Mouse (Mus musculus): ENCODE data around the gene Zfp316. TPM values are rescaled to one million over a fixed set of nuclear protein-coding genes. Genes with fewer than 3 reads are reported as not detected.

Zfp316 gene
- total RNA-seq, 2 experiments from 2014 or later: 3.2 to 3.6 TPM

GRCm38 (mm10) chr5:143272108-143272507 is 2.3 kb upstream of the Zfp316 start:
- H3K4me3 ChIP-seq: no peak overlapping the region
- TF ChIP-seq CTCF (IDR thresholded peaks at IDR 0.05): no peak
- DNase-seq: no peak
- intact Hi-C loops (cut with DNase I): no loop called here
- no peak overlapping the region for H3K27ac ChIP-seq

DNA sequence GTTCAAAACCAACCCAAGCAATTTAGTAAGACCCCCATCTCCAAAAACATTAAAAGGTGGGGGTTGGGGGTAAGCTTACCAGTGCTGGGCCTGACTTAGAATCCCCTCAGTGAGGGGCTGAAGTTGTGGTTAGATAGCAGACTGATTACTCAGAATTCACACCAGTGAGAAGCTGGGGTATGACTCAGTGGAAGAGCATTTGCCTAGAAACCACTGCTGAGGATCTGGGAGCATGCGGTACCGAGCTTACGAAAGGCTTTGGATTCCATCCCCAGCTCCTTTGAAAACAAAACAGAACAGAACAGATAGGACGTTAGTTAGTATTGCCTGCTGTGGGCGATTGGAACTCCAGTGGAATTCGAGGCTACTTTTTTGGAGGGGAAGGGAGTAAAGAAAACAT is 1.8 kb upstream of the Zfp316 start:
- TF ChIP-seq CTCF (IDR thresholded peaks at IDR 0.05): no peak
- H3K27ac ChIP-seq: no peak overlapping the region
- no peak overlapping the region for H3K4me3 ChIP-seq
- DNase-seq: no peak
- intact Hi-C loops (cut with DNase I): no loop called here

- DNase-seq: no peak
- intact Hi-C loops (cut with DNase I): loop anchor here (1.0 kb wide), 1 partner anchor 36 kb away; no protein-coding TSS in a partner anchor
- H3K27ac ChIP-seq: peak overlapping the region; percentile 87
Observed at GRCm38 (mm10) chr5:143270151-143270519, 313 bp upstream of the Zfp316 start.

GRCm38 (mm10) chr5:143268985-143269362 is 848 bp downstream of the Zfp316 start:
- Histone ChIP-seq H3K4me3 (peak overlapping the region; percentile 95), H3K27ac (peak overlapping the region; percentile 87)
- intact Hi-C loops (cut with DNase I): no loop called here
- TF ChIP-seq CTCF (IDR thresholded peaks at IDR 0.05): no peak
- no peak for DNase-seq

More at GRCm38 (mm10) chr5:143270151-143270519, 313 bp upstream of the Zfp316 start:
- peak overlapping the region; percentile 95 for H3K4me3 ChIP-seq
- TF ChIP-seq CTCF (IDR thresholded peaks at IDR 0.05): no peak

DNA sequence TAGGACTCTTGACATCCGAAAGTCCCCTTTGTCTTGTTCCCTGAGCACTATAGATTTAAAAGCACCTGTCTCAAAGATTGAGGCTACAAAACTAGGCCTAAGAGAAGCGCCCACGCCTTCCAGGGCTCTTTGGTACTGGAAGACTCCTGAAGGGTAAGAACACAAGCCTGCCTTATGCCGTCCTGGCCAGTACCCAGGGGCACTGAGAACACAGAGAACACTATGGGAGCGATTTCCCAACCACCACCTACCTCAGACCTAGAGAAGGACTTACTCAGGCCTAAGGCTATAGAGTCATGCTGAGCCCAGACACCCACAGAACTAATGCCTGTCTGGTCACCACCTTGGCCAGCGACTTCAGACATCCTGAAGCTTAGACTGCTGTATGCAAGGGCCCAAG is 3.0 kb downstream of the Zfp316 start:
- Histone ChIP-seq H3K27ac (no peak overlapping the region), H3K4me3 (no peak overlapping the region)
- no peak for DNase-seq
- intact Hi-C loops (cut with DNase I): no loop called here
- no peak for TF ChIP-seq CTCF (IDR thresholded peaks at IDR 0.05)

DNA sequence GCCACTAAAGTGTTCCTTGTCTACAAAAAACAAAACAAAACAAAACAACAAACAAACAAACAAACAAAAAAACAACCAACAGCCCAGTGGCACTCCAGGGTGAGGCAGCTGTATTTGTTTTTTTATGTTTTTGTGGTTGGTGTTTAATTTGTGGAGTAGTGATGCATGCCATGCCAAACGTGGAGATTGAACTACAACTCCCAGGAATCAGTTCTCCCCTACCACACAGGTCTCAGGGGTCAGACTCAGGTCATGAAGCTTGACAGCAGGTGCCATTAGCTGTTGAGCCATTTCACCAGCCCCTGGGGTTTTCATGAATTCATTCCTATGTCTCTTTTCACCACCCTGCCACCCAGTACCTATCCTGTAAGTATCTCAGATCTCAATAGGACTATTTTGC is 4.4 kb downstream of the Zfp316 start:
- TF ChIP-seq CTCF (IDR thresholded peaks at IDR 0.05): no peak
- Histone ChIP-seq H3K27ac (no peak overlapping the region), H3K4me3 (no peak overlapping the region)
- intact Hi-C loops (cut with DNase I): no loop called here
- DNase-seq: no peak

DNA sequence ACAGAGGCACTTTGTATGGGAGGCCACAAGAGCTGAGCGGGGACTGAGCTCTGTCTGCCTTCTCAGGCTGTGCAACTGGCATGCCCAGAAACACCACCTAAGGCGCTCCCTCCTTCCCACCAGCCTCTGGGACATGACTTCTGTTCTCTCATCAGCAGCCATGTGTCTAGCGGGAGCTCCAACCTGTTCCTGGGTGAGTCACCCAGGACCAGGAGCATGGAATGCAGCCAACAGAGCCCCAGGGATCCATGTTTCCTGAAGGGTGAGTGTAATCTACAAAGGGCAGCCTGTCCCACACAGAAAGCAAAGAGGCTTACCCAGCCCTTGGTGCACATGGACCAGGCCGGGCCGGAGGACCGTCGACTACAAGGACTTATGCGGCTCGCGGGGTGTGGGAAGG is 5.1 kb downstream of the Zfp316 start:
- TF ChIP-seq CTCF (IDR thresholded peaks at IDR 0.05): no peak
- DNase-seq: no peak
- Histone ChIP-seq H3K4me3 (no peak overlapping the region), H3K27ac (no peak overlapping the region)
- intact Hi-C loops (cut with DNase I): no loop called here

GRCm38 (mm10) chr5:143261636-143262035 is 8.2 kb downstream of the Zfp316 start:
- H3K4me3 ChIP-seq: no peak overlapping the region
- no peak for TF ChIP-seq CTCF (IDR thresholded peaks at IDR 0.05)
- no peak for DNase-seq
- intact Hi-C loops (cut with DNase I): no loop called here
- no peak overlapping the region for H3K27ac ChIP-seq

DNA sequence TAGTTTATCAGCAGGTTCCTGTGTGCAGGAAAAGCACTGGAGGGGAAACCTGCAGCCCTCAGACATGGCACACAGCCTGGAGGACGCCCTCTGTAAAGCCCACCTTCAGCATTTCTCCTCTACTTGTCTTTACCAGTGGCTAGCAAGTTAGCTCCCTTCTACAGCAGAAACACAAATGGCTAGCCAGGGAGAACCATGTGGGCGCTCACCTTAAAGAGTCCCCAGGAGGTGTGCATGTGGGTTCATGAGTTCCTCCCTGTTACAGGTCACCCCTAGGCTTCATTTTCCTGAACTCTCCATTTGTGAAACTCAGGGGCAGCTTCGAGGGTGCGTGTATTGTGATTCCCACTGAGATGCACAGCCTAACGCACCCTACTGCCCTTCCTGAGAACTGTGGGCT is 14.0 kb downstream of the Zfp316 start:
- DNase-seq: no peak
- H3K27ac ChIP-seq: no peak overlapping the region
- intact Hi-C loops (cut with DNase I): no loop called here
- no peak for TF ChIP-seq CTCF (IDR thresholded peaks at IDR 0.05)
- H3K4me3 ChIP-seq: no peak overlapping the region

GRCm38 (mm10) chr5:143255131-143255519 is 14.7 kb downstream of the Zfp316 start:
- intact Hi-C loops (cut with DNase I): no loop called here
- no peak for DNase-seq
- TF ChIP-seq CTCF (IDR thresholded peaks at IDR 0.05): no peak
- H3K4me3 ChIP-seq: no peak overlapping the region
- H3K27ac ChIP-seq: no peak overlapping the region

GRCm38 (mm10) chr5:143254487-143255130 is 15.2 kb downstream of the Zfp316 start:
- peak overlapping the region; percentile 57 for H3K4me3 ChIP-seq

DNA sequence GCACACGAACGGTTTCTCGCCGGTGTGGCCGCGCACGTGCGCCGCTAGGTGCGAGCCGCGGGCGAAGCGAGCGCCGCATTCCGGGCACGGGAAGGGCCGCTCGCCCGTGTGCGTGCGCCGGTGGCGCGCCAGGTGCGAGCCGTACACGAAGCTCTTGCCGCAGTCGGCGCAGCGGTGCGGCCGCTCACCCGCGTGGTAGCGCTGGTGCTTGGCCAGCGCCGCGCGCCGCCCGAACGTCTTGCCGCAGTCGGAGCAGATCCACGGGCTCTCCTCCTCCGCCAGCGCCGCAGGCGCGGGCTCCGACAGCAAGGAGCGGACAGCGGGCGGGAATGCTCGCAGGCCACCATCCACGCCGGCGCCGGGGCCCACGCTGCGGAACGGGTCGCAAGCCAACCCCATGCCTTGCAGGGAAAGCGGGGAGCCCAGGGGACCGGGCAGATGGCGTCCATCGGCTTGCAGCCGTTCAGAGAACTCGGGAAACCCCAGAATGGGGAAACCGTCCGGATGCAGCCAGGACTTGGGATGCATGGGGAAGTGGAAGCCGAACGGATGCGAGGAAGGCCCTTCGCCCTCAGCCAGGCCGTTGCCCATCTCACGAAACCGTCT is 15.8 kb downstream of the Zfp316 start:
- no peak for TF ChIP-seq CTCF (IDR thresholded peaks at IDR 0.05)
- peak overlapping the region; percentile 57 for H3K4me3 ChIP-seq
- intact Hi-C loops (cut with DNase I): no loop called here

More at GRCm38 (mm10) chr5:143254487-143255130, 15.2 kb downstream of the Zfp316 start:
- intact Hi-C loops (cut with DNase I): no loop called here
- DNase-seq: no peak
- no peak overlapping the region for H3K27ac ChIP-seq
- TF ChIP-seq CTCF (IDR thresholded peaks at IDR 0.05): no peak

GRCm38 (mm10) chr5:143253186-143253880 is 16.5 kb downstream of the Zfp316 start:
- no peak for DNase-seq
- peak overlapping the region; percentile 57 for H3K4me3 ChIP-seq
- H3K27ac ChIP-seq: no peak overlapping the region
- no peak for TF ChIP-seq CTCF (IDR thresholded peaks at IDR 0.05)
- intact Hi-C loops (cut with DNase I): no loop called here

More for the DNA sequence above, 15.8 kb downstream of the Zfp316 start:
- H3K27ac ChIP-seq: no peak overlapping the region
- DNase-seq: no peak

Measured in gastrocnemius, adult 2 months (tissue).